8 mouse cellular contexts compared by ENCODE assay signal in the genomic region with DNA sequence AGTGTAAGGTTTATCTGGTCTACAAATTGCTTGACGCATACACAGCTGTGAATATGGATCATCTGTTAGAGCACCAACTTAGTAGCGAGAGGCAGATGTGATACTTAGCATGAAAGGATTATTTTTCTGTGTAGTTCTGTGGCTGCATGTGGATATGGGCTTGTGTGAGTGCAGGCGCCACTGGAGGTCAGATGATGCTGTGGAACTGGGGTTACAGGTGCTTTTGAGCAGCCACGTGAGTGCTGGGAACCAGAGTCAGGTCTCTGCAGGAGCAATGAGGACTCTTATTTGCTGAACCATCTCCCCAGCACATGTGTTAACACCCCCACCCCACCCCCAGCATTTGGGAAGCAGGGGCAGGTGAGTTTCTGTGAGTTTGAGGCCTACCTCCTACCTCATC. TPM values are rescaled to one million over a fixed set of nuclear protein-coding genes. Genes with fewer than 3 reads are reported as not detected.
A peak's percentile ranks its signal among the peaks of the same experiment; 100 is the strongest.
DNase-seq lines count a peak whose midpoint lies in the region; ATAC-seq and TF ChIP-seq lines count a peak whose summit lies in the region.

No protein-coding gene starts in this region.

- H3K36me3 ChIP-seq in heart, embryonic 14.5 days (ENCODE audit: control insufficient read depth, insufficient read depth, low read length), result peaks cover 32% of the 10 kb centered on the region
- H3K36me3 ChIP-seq in ES-E14 (ENCODE audit: control insufficient read depth, insufficient read depth, low read length, poor library complexity, severe bottlenecking), result peaks cover 24% of the 10 kb centered on the region
- peaks cover 22% of the 10 kb centered on the region for H3K36me3 ChIP-seq in hindbrain, embryonic 12.5 days
- peaks cover 24% of the 10 kb centered on the region for H3K36me3 ChIP-seq in midbrain, embryonic 12.5 days

- H3K4me2 ChIP-seq in heart, embryonic 14.5 days (ENCODE audit: low read length), result peak overlapping the region; percentile 87
- peak overlapping the region; percentile 55 for H3K4me2 ChIP-seq in hindbrain, embryonic 12.5 days (replicated peaks)
- peak overlapping the region; percentile 79 for H3K4me2 ChIP-seq in midbrain, embryonic 12.5 days (replicated peaks)

- H3K27ac ChIP-seq in heart, embryonic 14.5 days (replicated peaks in 1 of 2; ENCODE audit: control insufficient read depth in 1 of 2, insufficient read depth in 1 of 2, low read depth in 2 of 2, low read length in 2 of 2), result no peak overlapping the region
- no peak overlapping the region for H3K27ac ChIP-seq in ES-E14 (ENCODE audit: insufficient read depth, low read depth, low read length, poor library complexity, severe bottlenecking)
- no peak overlapping the region for H3K27ac ChIP-seq in hindbrain, embryonic 12.5 days
- no peak overlapping the region for H3K27ac ChIP-seq in midbrain, embryonic 12.5 days (replicated peaks)

- ATAC-seq in heart, embryonic 14.5 days (ENCODE audit: insufficient number of reproducible peaks, insufficient read depth, low FRiP score, low read depth), result no peak
- ATAC-seq in hindbrain, embryonic 12.5 days (ENCODE audit: low FRiP score), result no peak
- no peak for ATAC-seq in midbrain, embryonic 12.5 days (ENCODE audit: low FRiP score, low read depth)

- peak overlapping the region; percentile 86 for H3K9ac ChIP-seq in heart, embryonic 14.5 days (ENCODE audit: low read length)
- H3K9ac ChIP-seq in ES-E14 (ENCODE audit: insufficient read depth, low read depth, low read length, poor library complexity, severe bottlenecking), result peak overlapping the region; percentile 64
- peak overlapping the region; percentile 78 for H3K9ac ChIP-seq in hindbrain, embryonic 12.5 days
- peak overlapping the region; percentile 78 for H3K9ac ChIP-seq in midbrain, embryonic 12.5 days (replicated peaks)

- intact Hi-C loops in heart, postnatal 36 days (cut with DNase I), result loop anchor here (5.0 to 10.0 kb wide), 2 partner anchors 242 to 685 kb away; partner anchors contain the start of gene Rps19bp1

- no peak for DNase-seq in heart, postnatal 36 days
- no peak for DNase-seq in ES-E14 (ENCODE audit: low read depth, low spot score)
- DNase-seq in embryo, embryonic 9.5 days (ENCODE audit: extremely low spot score), result no peak
- no peak for DNase-seq in embryo, embryonic 11 days
- DNase-seq in cerebellum, adult 8-10 months, result no peak

- in situ Hi-C loops in ES-E14 (cut with MboI; ENCODE audit: low sequenced_read_pairs in 2 of 2, unreplicated experiment in 2 of 2), result no loop called here

- peak overlapping the region; percentile 79 to 81; a peak in 3 of 4 replicates for H3K4me3 ChIP-seq in heart, embryonic 14.5 days (ENCODE audit: control insufficient read depth in 1 of 2, insufficient read depth in 1 of 2, low read depth in 1 of 2, low read length in 2 of 2)
- H3K4me3 ChIP-seq in ES-E14 (ENCODE audit: insufficient read depth in 1 of 2, low read depth in 1 of 2, low read length in 2 of 2, poor library complexity in 1 of 2, severe bottlenecking in 1 of 2), result peak overlapping the region; percentile 81 to 90
- H3K4me3 ChIP-seq in hindbrain, embryonic 12.5 days, result peak overlapping the region; percentile 75
- H3K4me3 ChIP-seq in midbrain, embryonic 12.5 days, result peak overlapping the region; percentile 93

- no peaks in the 10 kb centered on the region for H3K9me3 ChIP-seq in heart, embryonic 14.5 days (ENCODE audit: control insufficient read depth, low read length)
- H3K9me3 ChIP-seq in ES-E14 (ENCODE audit: control insufficient read depth, insufficient read depth, low read depth, low read length), result no peaks in the 10 kb centered on the region
- no peaks in the 10 kb centered on the region for H3K9me3 ChIP-seq in hindbrain, embryonic 12.5 days (replicated peaks)
- no peaks in the 10 kb centered on the region for H3K9me3 ChIP-seq in midbrain, embryonic 12.5 days

- H3K4me1 ChIP-seq in heart, embryonic 14.5 days (ENCODE audit: control insufficient read depth in 2 of 2, insufficient read depth in 2 of 2, low read length in 2 of 2), result peaks cover 5 to 13% of the 10 kb centered on the region in 2 experiments; a peak in 3 of 4 replicates
- H3K4me1 ChIP-seq in ES-E14 (ENCODE audit: control insufficient read depth in 2 of 2, insufficient read depth in 2 of 2, low read length in 2 of 2, poor library complexity in 1 of 2), result peaks cover 0 to 6% of the 10 kb centered on the region in 2 experiments; a peak in 2 of 4 replicates
- H3K4me1 ChIP-seq in hindbrain, embryonic 12.5 days, result peaks cover 14% of the 10 kb centered on the region
- peaks cover 15% of the 10 kb centered on the region for H3K4me1 ChIP-seq in midbrain, embryonic 12.5 days

- no peaks in the 10 kb centered on the region for H3K27me3 ChIP-seq in heart, embryonic 14.5 days (ENCODE audit: control insufficient read depth, insufficient read depth, low read length)
- H3K27me3 ChIP-seq in hindbrain, embryonic 12.5 days, result no peaks in the 10 kb centered on the region
- H3K27me3 ChIP-seq in midbrain, embryonic 12.5 days, result no peaks in the 10 kb centered on the region

- WGBS in heart, embryonic 14.5 days, result 56% methylated on average over 4 of the region's 4 CpGs
- 66% methylated on average over 4 of the region's 4 CpGs for WGBS in hindbrain, embryonic 12.5 days
- 72% methylated on average over 4 of the region's 4 CpGs for WGBS in midbrain, embryonic 12.5 days

TF ChIP-seq in ES-E14, 5 proteins besides CTCF, POLR2A, EP300 and RAD21:
- TF ChIP-seq MAFK (IDR thresholded peaks at IDR 0.05; ENCODE audit: insufficient read depth, low read depth, low read length) (no peak), ZNF384 (IDR thresholded peaks at IDR 0.05; ENCODE audit: low read depth, low read length) (no peak), CHD2 (IDR thresholded peaks at IDR 0.05; ENCODE audit: low read depth, low read length) (no peak), ZC3H11A (IDR thresholded peaks at IDR 0.05; ENCODE audit: borderline replicate concordance, low read depth, low read length) (no peak), HCFC1 (IDR thresholded peaks at IDR 0.05; ENCODE audit: borderline replicate concordance, insufficient read depth, low read length) (no peak)
TF ChIP-seq in ES-E14: peak in this region for 0.

RNA-seq across cellular contexts. Expression of gene Adsl, which starts 1.1 kb away (rescaled TPM):
- polyA plus RNA-seq in heart, embryonic 14.5 days (2014; fragmentation: Nextera tagmentation; extraction: Ambion mirVana), result 149 and 161 TPM in 2 replicates
- total RNA-seq in heart, postnatal 36 days (2021), result 10 to 100 TPM; 86.9 to 92.6 TPM
- 124 and 166 TPM in 2 replicates for total RNA-seq in ES-E14 (2012; rRNA removed)
- polyA plus RNA-seq in hindbrain, embryonic 12.5 days (2016; fragmentation: Nextera tagmentation; extraction: Ambion mirVana), result 114 and 117 TPM in 2 replicates
- 128 and 153 TPM in 2 replicates for polyA plus RNA-seq in midbrain, embryonic 12.5 days (2016; fragmentation: Nextera tagmentation; extraction: Ambion mirVana)

RNA-seq across cellular contexts. Expression of gene Sgsm3, which starts 28.1 kb away (rescaled TPM):
- 9.4 and 13.8 TPM in 2 replicates for polyA plus RNA-seq in heart, embryonic 14.5 days (2014; fragmentation: Nextera tagmentation; extraction: Ambion mirVana)
- 10 to 100 TPM; 10.7 to 11.2 TPM for total RNA-seq in heart, postnatal 36 days (2021)
- total RNA-seq in ES-E14 (2012; rRNA removed), result 51.6 and 71.9 TPM in 2 replicates
- 43.1 and 46.4 TPM in 2 replicates for polyA plus RNA-seq in hindbrain, embryonic 12.5 days (2016; fragmentation: Nextera tagmentation; extraction: Ambion mirVana)
- polyA plus RNA-seq in midbrain, embryonic 12.5 days (2016; fragmentation: Nextera tagmentation; extraction: Ambion mirVana), result 32.0 and 38.3 TPM in 2 replicates
